Mouse (Mus musculus) embryonic facial prominence, embryonic 13.5 days (tissue): ENCODE data around the gene Pcp4. TPM values are rescaled to one million over a fixed set of nuclear protein-coding genes. Genes with fewer than 3 reads are reported as not detected.
A peak's percentile ranks its signal among the peaks of the same experiment; 100 is the strongest.
"Not testable (repeated sequence)": the region's sequence is repeated elsewhere in the genome, so short reads cannot be mapped to it uniquely, and the experiment has no call there.

Experiments
- ATAC-seq: fragments of 200-750 bp; cut with Nextera tagmentation; 2 replicates; pipeline ENCODE4 v1.8.0; 2017; ENCODE audit warnings: low read depth; ENCODE audit not compliant: insufficient number of reproducible peaks, insufficient read depth, low FRiP score, low TSS enrichment
- H3K27ac ChIP-seq: fragments of 300-500 bp; sonication (generic); 2 replicates; pipeline ENCODE4 v1.5.1; 2015; ENCODE audit warnings: moderate library complexity, mild to moderate bottlenecking, inconsistent platforms
- H3K27me3 ChIP-seq: fragments of 300-500 bp; sonication (generic); 2 replicates; pipeline ENCODE4 v1.6.1; 2015; ENCODE audit warnings: mild to moderate bottlenecking, inconsistent platforms
- H3K36me3 ChIP-seq: fragments of 300-500 bp; sonication (generic); 2 replicates; pipeline ENCODE4 v1.6.1; 2015; ENCODE audit warnings: mild to moderate bottlenecking, inconsistent platforms
- H3K4me1 ChIP-seq: fragments of 300-500 bp; sonication (generic); 2 replicates; pipeline ENCODE4 v1.6.1; 2015; ENCODE audit warnings: inconsistent platforms
- H3K4me2 ChIP-seq: fragments of 300-500 bp; sonication (generic); 2 replicates; pipeline ENCODE4 v1.6.1; 2015; ENCODE audit warnings: moderate library complexity, mild to moderate bottlenecking, inconsistent platforms
- H3K4me3 ChIP-seq: fragments of 300-500 bp; sonication (generic); 2 replicates; pipeline ENCODE4 v1.5.1; 2015; ENCODE audit warnings: mild to moderate bottlenecking, inconsistent platforms
- H3K9ac ChIP-seq: fragments of 300-500 bp; sonication (generic); 2 replicates; pipeline ENCODE4 v1.6.1; 2015; ENCODE audit warnings: mild to moderate bottlenecking, inconsistent platforms
- H3K9me3 ChIP-seq: fragments of 300-500 bp; sonication (generic); 2 replicates; pipeline ENCODE4 v1.6.1; 2016; ENCODE audit warnings: inconsistent platforms
- WGBS: fragments of 180-500 bp; shearing (Covaris S2); methylation state at CpG from one replicate; pipeline ENCODE4 v1.1.7; 2015; ENCODE audit warnings: mixed read lengths; 5-methylcytosine and 5-hydroxymethylcytosine counted together
- polyA plus RNA-seq: library from polyadenylated mRNA; unstranded; fragments of >200 nt; fragmentation: Nextera tagmentation; extraction: Ambion mirVana; gene quantifications from 2 replicates; pipeline ENCODE4 v1.2.1, GENCODE M21; 2015

Gene Pcp4
- 7.2 and 22.0 TPM in 2 replicates for polyA plus RNA-seq

- H3K4me1 ChIP-seq: peaks cover 3% of the 10 kb centered on the region; the same call in 1 of the 2 replicates
- 0 out of 2 replicates have a peak within 1 kb of the TSS, but pooled peaks have one; percentile 26 for H3K4me2 ChIP-seq
- peaks cover 14% of the 10 kb centered on the region for H3K27me3 ChIP-seq
- no peaks in the 10 kb centered on the region for H3K9me3 ChIP-seq
- 0 out of 2 replicates have a peak within 1 kb of the TSS, but pooled peaks have one; percentile 8 for H3K4me3 ChIP-seq
- WGBS: 9% methylated on average over 8 of the region's 8 CpGs
- H3K36me3 ChIP-seq: no peaks in the 10 kb centered on the region
- no peak for ATAC-seq
- H3K9ac ChIP-seq: no peak within 1 kb of the TSS
- no peak within 1 kb of the TSS for H3K27ac ChIP-seq
Observed at GRCm38 (mm10) chr16:96467445-96467844, at the start of gene Pcp4. Gene Pcp4 (plus strand): TSS chr16:96467606.

- H3K27me3 ChIP-seq: no peaks in the 10 kb centered on the region
- H3K4me2 ChIP-seq: no peak overlapping the region
- WGBS: 78% methylated on average over 2 of the region's 2 CpGs
- no peak overlapping the region for H3K9ac ChIP-seq
- H3K4me3 ChIP-seq: no peak overlapping the region
- H3K4me1 ChIP-seq: no peaks in the 10 kb centered on the region
- H3K9me3 ChIP-seq: no peaks in the 10 kb centered on the region
- no peak for ATAC-seq
- no peak overlapping the region for H3K27ac ChIP-seq
- H3K36me3 ChIP-seq: no peaks in the 10 kb centered on the region
Observed at GRCm38 (mm10) chr16:96425044-96425443, 42.4 kb upstream of the Pcp4 start.

GRCm38 (mm10) chr16:96426671-96427070 is 40.7 kb upstream of the Pcp4 start:
- Histone ChIP-seq H3K9me3 (no peaks in the 10 kb centered on the region), H3K36me3 (no peaks in the 10 kb centered on the region), H3K9ac (no peak overlapping the region), H3K27ac (no peak overlapping the region), H3K4me2 (no peak overlapping the region), H3K4me3 (no peak overlapping the region), H3K4me1 (no peaks in the 10 kb centered on the region), H3K27me3 (no peaks in the 10 kb centered on the region)
- WGBS: 77% methylated on average over 7 of the region's 7 CpGs
- no peak for ATAC-seq

- Histone ChIP-seq H3K9me3 (no peaks in the 10 kb centered on the region), H3K4me3 (no peak overlapping the region), H3K27ac (no peak overlapping the region), H3K27me3 (no peaks in the 10 kb centered on the region), H3K36me3 (no peaks in the 10 kb centered on the region), H3K9ac (no peak overlapping the region), H3K4me2 (no peak overlapping the region), H3K4me1 (no peaks in the 10 kb centered on the region)
- 68% methylated on average over 3 of the region's 3 CpGs for WGBS
- ATAC-seq: no peak
Observed at GRCm38 (mm10) chr16:96429046-96429445, 38.4 kb upstream of the Pcp4 start.

- Histone ChIP-seq H3K4me2 (no peak overlapping the region), H3K27ac (no peak overlapping the region), H3K9me3 (no peaks in the 10 kb centered on the region), H3K36me3 (no peaks in the 10 kb centered on the region), H3K4me1 (peaks cover 7% of the 10 kb centered on the region), H3K27me3 (no peaks in the 10 kb centered on the region), H3K9ac (no peak overlapping the region), H3K4me3 (no peak overlapping the region)
- WGBS: 82% methylated on average over 10 of the region's 10 CpGs
- ATAC-seq: no peak
Observed at GRCm38 (mm10) chr16:96433266-96433665, 34.1 kb upstream of the Pcp4 start.

- H3K9me3 ChIP-seq: no peaks in the 10 kb centered on the region
- no peaks in the 10 kb centered on the region for H3K27me3 ChIP-seq
- H3K4me1 ChIP-seq: peaks cover 7% of the 10 kb centered on the region
- no peak overlapping the region for H3K27ac ChIP-seq
- H3K9ac ChIP-seq: no peak overlapping the region
- WGBS: 77% methylated on average over 3 of the region's 3 CpGs
- no peak overlapping the region for H3K4me3 ChIP-seq
- no peak overlapping the region for H3K4me2 ChIP-seq
- no peak for ATAC-seq
- no peaks in the 10 kb centered on the region for H3K36me3 ChIP-seq
Observed at GRCm38 (mm10) chr16:96434024-96434785, 33.2 kb upstream of the Pcp4 start.

- no peak overlapping the region for H3K9ac ChIP-seq
- no peaks in the 10 kb centered on the region for H3K36me3 ChIP-seq
- H3K4me3 ChIP-seq: no peak overlapping the region
- no peaks in the 10 kb centered on the region for H3K9me3 ChIP-seq
- peaks cover 13% of the 10 kb centered on the region for H3K4me1 ChIP-seq
- no peak overlapping the region for H3K4me2 ChIP-seq
- H3K27me3 ChIP-seq: no peaks in the 10 kb centered on the region
- 90% methylated on average over 5 of the region's 5 CpGs for WGBS
- ATAC-seq: no peak
- H3K27ac ChIP-seq: no peak overlapping the region
Observed at GRCm38 (mm10) chr16:96438946-96439345, 28.5 kb upstream of the Pcp4 start.

GRCm38 (mm10) chr16:96439682-96440081 is 27.7 kb upstream of the Pcp4 start:
- 67% methylated on average over 4 of the region's 4 CpGs for WGBS
- ATAC-seq: no peak

GRCm38 (mm10) chr16:96440871-96441270 is 26.5 kb upstream of the Pcp4 start:
- 83% methylated on average over 8 of the region's 8 CpGs for WGBS
- H3K4me2 ChIP-seq: no peak overlapping the region
- H3K9me3 ChIP-seq: no peaks in the 10 kb centered on the region
- ATAC-seq: no peak
- H3K27me3 ChIP-seq: no peaks in the 10 kb centered on the region
- H3K4me3 ChIP-seq: no peak overlapping the region
- no peak overlapping the region for H3K27ac ChIP-seq
- H3K4me1 ChIP-seq: peaks cover 13% of the 10 kb centered on the region
- H3K9ac ChIP-seq: no peak overlapping the region
- H3K36me3 ChIP-seq: no peaks in the 10 kb centered on the region

More at GRCm38 (mm10) chr16:96439682-96440081, 27.7 kb upstream of the Pcp4 start:
- Histone ChIP-seq H3K27ac (no peak overlapping the region), H3K36me3 (no peaks in the 10 kb centered on the region), H3K27me3 (no peaks in the 10 kb centered on the region), H3K4me3 (no peak overlapping the region), H3K4me1 (peaks cover 13% of the 10 kb centered on the region), H3K9me3 (no peaks in the 10 kb centered on the region), H3K9ac (no peak overlapping the region), H3K4me2 (no peak overlapping the region)

GRCm38 (mm10) chr16:96441826-96442225 is 25.6 kb upstream of the Pcp4 start:
- Histone ChIP-seq H3K27me3 (no peaks in the 10 kb centered on the region), H3K9me3 (no peaks in the 10 kb centered on the region), H3K27ac (no peak overlapping the region), H3K4me2 (no peak overlapping the region), H3K9ac (no peak overlapping the region), H3K36me3 (no peaks in the 10 kb centered on the region), H3K4me3 (no peak overlapping the region), H3K4me1 (peaks cover 13% of the 10 kb centered on the region)
- ATAC-seq: no peak
- WGBS: 85% methylated on average over 3 of the region's 3 CpGs

GRCm38 (mm10) chr16:96443468-96443867 is 23.9 kb upstream of the Pcp4 start, which contains the start of gene Itgb2l:
Gene Itgb2l (minus strand): TSS chr16:96443619.
- Histone ChIP-seq H3K4me1 (peaks cover 6% of the 10 kb centered on the region), H3K27ac (no peak within 1 kb of the TSS), H3K9ac (no peak within 1 kb of the TSS), H3K4me2 (no peak within 1 kb of the TSS), H3K27me3 (no peaks in the 10 kb centered on the region), H3K36me3 (no peaks in the 10 kb centered on the region), H3K4me3 (no peak within 1 kb of the TSS), H3K9me3 (no peaks in the 10 kb centered on the region)
- WGBS: 84% methylated on average over 2 of the region's 2 CpGs
- ATAC-seq: 0 out of 2 replicates have a peak, but pooled peaks have one; percentile 21

- not testable (repeated sequence) for H3K4me2 ChIP-seq, H3K27ac ChIP-seq, H3K9me3 ChIP-seq, ATAC-seq, H3K36me3 ChIP-seq, H3K27me3 ChIP-seq, H3K9ac ChIP-seq, H3K4me3 ChIP-seq, H3K4me1 ChIP-seq
- WGBS: 97% methylated on average over 16 of the region's 16 CpGs
Observed at GRCm38 (mm10) chr16:96450871-96451270, 16.5 kb upstream of the Pcp4 start.
